Mouse (Mus musculus): ENCODE results near the gene Slc6a17. TPM values are rescaled to one million over a fixed set of nuclear protein-coding genes. Genes with fewer than 3 reads are reported as not detected.

Gene Slc6a17
- polyA plus RNA-seq, 1 experiment from 2014 or later, result 19.1 TPM

DNA sequence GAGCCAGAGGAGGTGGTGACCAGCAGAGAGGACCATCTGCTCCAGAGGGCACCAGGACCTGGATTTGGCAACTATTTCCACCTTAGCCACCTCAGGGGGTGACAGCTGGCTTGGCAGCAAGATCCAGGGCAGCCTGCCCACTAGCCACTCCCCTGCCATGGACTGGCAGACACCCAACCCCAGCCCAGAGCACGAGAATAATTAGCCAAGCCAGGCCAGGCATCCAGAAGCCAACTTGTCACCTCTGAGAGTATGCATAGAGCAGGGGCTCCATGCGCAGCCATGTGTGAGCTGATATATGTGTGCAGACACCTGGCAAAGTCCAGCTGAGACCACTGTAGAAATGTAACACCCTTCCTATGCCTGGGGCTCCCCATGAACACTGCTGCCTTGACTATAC lies 29.1 kb upstream of the Slc6a17 start:
- Histone ChIP-seq H3K4me2 (ENCODE audit: low read length) (no peak overlapping the region), H3K27ac (ENCODE audit: low read depth, low read length) (no peak overlapping the region), H3K4me3 (ENCODE audit: low read length) (no peak overlapping the region), H3K9me3 (ENCODE audit: control insufficient read depth, low read length) (no peaks in the 10 kb centered on the region), H3K4me1 (ENCODE audit: control insufficient read depth, insufficient read depth, low read depth, low read length) (peaks cover 6% of the 10 kb centered on the region; the same call in 1 of the 2 replicates), H3K36me3 (ENCODE audit: control insufficient read depth, insufficient read depth, low read length) (no peaks in the 10 kb centered on the region), H3K9ac (ENCODE audit: low read depth, low read length) (no peak overlapping the region), H3K27me3 (replicated peaks; ENCODE audit: control insufficient read depth, insufficient read depth, low read length) (no peaks in the 10 kb centered on the region)
- peak; percentile 84 for ATAC-seq
- WGBS, result 30% methylated on average over 2 of the region's 2 CpGs

DNA sequence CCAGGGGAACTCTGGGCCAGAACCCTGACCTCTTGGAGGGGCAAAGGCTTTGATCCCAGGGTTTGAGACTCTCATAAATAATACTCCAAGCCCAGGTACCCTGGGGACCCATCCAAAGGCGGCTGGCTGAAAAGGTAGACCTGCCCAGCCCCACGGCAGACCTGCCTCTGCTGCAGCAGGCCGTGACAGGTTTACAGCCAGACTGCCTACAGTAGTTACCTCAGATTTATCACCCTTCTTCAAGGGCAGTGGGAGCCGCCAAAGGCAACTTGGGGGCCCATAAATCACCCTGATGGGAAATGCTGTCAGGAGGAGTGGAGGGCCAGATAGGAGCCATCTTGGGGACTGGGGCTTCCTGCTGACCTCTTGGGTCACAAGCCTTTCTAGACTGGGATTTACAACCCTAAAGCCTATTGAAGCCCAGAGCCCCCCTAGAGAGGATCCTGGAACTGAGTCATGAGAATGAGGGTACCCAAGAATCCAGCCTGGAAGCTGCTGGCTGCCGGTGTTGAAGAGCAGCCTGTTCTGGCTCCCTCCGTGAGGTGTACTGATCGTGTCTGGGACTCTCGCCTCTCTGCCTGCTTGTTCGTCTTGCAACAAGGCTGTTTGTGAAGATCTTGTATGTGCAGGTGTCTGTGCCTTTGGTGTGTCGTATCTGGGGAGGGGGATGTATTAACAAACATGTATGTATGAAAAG lies 28.0 kb upstream of the Slc6a17 start:
- H3K27me3 ChIP-seq (replicated peaks; ENCODE audit: control insufficient read depth, insufficient read depth, low read length), result no peaks in the 10 kb centered on the region
- H3K4me1 ChIP-seq (ENCODE audit: control insufficient read depth, insufficient read depth, low read depth, low read length), result peaks cover 6% of the 10 kb centered on the region; the same call in 1 of the 2 replicates
- H3K36me3 ChIP-seq (ENCODE audit: control insufficient read depth, insufficient read depth, low read length), result no peaks in the 10 kb centered on the region
- no peak overlapping the region for H3K9ac ChIP-seq (ENCODE audit: low read depth, low read length)
- H3K9me3 ChIP-seq (ENCODE audit: control insufficient read depth, low read length), result no peaks in the 10 kb centered on the region
- H3K27ac ChIP-seq (ENCODE audit: low read depth, low read length), result 0 out of 2 replicates have a peak overlapping the region, but pooled peaks have one; percentile 12
- H3K4me3 ChIP-seq (ENCODE audit: low read length), result no peak overlapping the region
- no peak; the same call in 1 of the 2 replicates for ATAC-seq
- H3K4me2 ChIP-seq (ENCODE audit: low read length), result no peak overlapping the region
- 59% methylated on average over 10 of the region's 10 CpGs for WGBS

DNA sequence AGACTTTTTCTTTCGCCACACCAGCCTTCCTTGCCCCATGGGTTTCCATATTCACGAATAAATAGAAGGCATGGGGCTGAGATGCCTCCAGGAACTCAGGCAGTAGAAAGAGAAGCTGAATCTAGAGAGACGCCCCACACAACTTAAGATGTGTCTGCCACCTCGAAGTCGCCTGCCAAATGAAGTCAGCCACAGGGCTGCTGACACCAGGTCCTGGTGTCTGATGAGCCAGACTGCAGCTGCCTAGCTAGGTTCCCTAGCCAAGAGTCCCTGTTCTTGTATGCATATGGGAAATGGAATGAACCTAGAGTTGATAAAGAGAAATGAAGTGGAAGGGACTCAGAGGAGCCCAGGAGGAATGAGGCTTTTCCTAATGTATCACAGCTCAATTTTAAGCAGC lies 27.5 kb upstream of the Slc6a17 start:
- Histone ChIP-seq H3K9ac (ENCODE audit: low read depth, low read length) (no peak overlapping the region), H3K27me3 (replicated peaks; ENCODE audit: control insufficient read depth, insufficient read depth, low read length) (no peaks in the 10 kb centered on the region), H3K36me3 (ENCODE audit: control insufficient read depth, insufficient read depth, low read length) (no peaks in the 10 kb centered on the region), H3K4me1 (ENCODE audit: control insufficient read depth, insufficient read depth, low read depth, low read length) (peaks cover 6% of the 10 kb centered on the region; the same call in 1 of the 2 replicates), H3K27ac (ENCODE audit: low read depth, low read length) (0 out of 2 replicates have a peak overlapping the region, but pooled peaks have one; percentile 12), H3K4me3 (ENCODE audit: low read length) (no peak overlapping the region), H3K4me2 (ENCODE audit: low read length) (no peak overlapping the region), H3K9me3 (ENCODE audit: control insufficient read depth, low read length) (no peaks in the 10 kb centered on the region)
- ATAC-seq, result no peak
- 65% methylated on average over 5 of the region's 5 CpGs for WGBS

DNA sequence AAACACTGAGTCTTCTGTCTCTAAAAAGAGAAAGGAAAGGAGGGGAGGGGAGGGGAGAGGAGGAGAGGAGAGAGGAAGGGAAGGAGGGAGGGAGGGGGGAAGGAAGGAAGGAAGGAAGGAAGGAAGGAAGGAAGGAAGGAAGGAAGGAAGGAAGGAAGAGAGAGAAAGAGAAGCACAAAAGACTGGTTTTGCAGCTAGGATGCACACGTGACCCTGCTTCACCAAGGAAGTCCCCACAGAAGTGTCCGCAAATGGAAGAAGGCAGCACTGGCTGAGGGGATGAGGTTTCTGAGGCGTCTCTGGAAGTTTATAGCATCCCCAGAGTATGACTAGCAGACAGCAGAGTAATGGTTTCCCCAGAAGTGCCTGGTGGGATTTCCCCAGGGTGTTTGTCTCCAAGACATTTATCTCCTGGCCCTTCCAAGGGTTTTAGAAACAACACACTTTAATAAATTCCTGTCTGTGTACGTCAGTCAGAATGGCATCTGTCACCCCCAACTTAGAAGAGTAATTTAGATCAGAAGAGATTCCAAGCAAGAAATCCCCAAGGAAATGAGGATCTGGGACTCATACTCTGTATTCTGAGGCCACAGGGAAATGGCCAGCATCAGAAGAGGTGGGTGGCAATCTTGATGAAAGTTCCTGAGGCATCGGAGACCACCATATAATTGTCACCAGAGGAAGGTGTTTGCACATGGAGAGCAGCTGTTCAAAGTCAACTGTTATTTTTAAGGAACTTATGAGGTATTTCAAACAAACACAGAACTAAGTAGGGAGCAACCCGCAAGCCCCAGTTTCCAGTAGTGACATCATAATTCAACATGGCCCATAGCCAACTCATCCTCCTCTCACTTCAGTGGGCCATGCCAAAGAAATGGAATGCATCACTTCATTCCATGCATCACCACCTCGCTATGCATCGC lies 25.6 kb upstream of the Slc6a17 start:
- Histone ChIP-seq H3K9ac (ENCODE audit: low read depth, low read length) (no peak overlapping the region), H3K4me2 (ENCODE audit: low read length) (no peak overlapping the region), H3K27ac (ENCODE audit: low read depth, low read length) (no peak overlapping the region), H3K36me3 (ENCODE audit: control insufficient read depth, insufficient read depth, low read length) (no peaks in the 10 kb centered on the region), H3K27me3 (replicated peaks; ENCODE audit: control insufficient read depth, insufficient read depth, low read length) (no peaks in the 10 kb centered on the region), H3K9me3 (ENCODE audit: control insufficient read depth, low read length) (no peaks in the 10 kb centered on the region), H3K4me3 (ENCODE audit: low read length) (no peak overlapping the region), H3K4me1 (ENCODE audit: control insufficient read depth, insufficient read depth, low read depth, low read length) (peaks cover 6% of the 10 kb centered on the region; the same call in 1 of the 2 replicates)
- ATAC-seq, result no peak
- WGBS, result 79% methylated on average over 8 of the region's 8 CpGs

DNA sequence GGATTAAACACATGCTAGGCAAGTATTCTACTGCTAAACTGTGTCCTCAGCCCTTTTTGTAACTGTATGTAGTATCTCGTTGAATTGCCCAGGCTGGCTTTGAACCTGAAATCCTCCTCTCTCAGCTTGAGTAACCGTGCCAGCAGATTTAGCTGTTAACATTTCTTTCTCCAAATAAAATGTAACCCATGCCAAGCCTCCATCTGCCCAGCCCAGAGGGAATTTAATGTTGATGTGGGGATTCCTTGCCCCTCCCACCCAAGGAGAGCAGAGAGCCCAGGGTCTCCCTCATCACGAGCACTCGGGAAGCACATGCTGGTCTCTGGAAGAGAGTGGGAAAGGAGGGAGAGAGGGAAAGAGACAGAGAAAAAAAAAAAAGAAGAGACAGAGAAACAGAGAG lies 24.8 kb upstream of the Slc6a17 start:
- 61% methylated on average over 4 of the region's 4 CpGs for WGBS
- ATAC-seq, result no peak
- no peak overlapping the region for H3K9ac ChIP-seq (ENCODE audit: low read depth, low read length)
- H3K27ac ChIP-seq (ENCODE audit: low read depth, low read length), result no peak overlapping the region
- H3K27me3 ChIP-seq (replicated peaks; ENCODE audit: control insufficient read depth, insufficient read depth, low read length), result no peaks in the 10 kb centered on the region
- H3K36me3 ChIP-seq (ENCODE audit: control insufficient read depth, insufficient read depth, low read length), result no peaks in the 10 kb centered on the region
- peaks cover 6% of the 10 kb centered on the region; the same call in 1 of the 2 replicates for H3K4me1 ChIP-seq (ENCODE audit: control insufficient read depth, insufficient read depth, low read depth, low read length)
- H3K4me2 ChIP-seq (ENCODE audit: low read length), result no peak overlapping the region
- H3K4me3 ChIP-seq (ENCODE audit: low read length), result no peak overlapping the region
- no peaks in the 10 kb centered on the region for H3K9me3 ChIP-seq (ENCODE audit: control insufficient read depth, low read length)

DNA sequence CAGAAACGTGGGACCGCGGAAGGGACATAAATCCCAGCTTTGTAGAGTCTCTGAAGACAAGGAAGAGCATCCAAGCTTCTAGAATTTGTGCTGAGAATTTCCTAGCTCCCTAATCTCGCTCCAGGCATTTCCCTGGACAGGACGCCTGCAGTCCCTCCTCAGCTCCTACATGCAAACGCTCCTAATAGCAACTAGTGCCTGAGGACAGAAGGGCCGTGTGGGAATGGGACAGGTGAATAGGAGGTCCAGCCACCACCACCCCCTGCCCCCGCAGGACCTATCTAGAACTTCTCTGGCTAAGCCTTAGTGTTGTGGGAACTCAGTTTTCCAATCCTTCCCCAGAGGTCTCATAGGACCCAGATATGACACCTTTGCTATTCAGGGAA lies 19.7 kb upstream of the Slc6a17 start:
- ATAC-seq, result peak; percentile 35; the same call in 1 of the 2 replicates
- peak overlapping the region; percentile 78 for H3K27ac ChIP-seq (ENCODE audit: low read depth, low read length)
- no peaks in the 10 kb centered on the region for H3K9me3 ChIP-seq (ENCODE audit: control insufficient read depth, low read length)
- 19% methylated on average over 8 of the region's 8 CpGs for WGBS
- no peaks in the 10 kb centered on the region for H3K27me3 ChIP-seq (replicated peaks; ENCODE audit: control insufficient read depth, insufficient read depth, low read length)
- H3K4me3 ChIP-seq (ENCODE audit: low read length), result no peak overlapping the region
- peak overlapping the region; percentile 51 for H3K4me2 ChIP-seq (ENCODE audit: low read length)
- H3K36me3 ChIP-seq (ENCODE audit: control insufficient read depth, insufficient read depth, low read length), result no peaks in the 10 kb centered on the region
- peaks cover 8% of the 10 kb centered on the region; the same call in 1 of the 2 replicates for H3K4me1 ChIP-seq (ENCODE audit: control insufficient read depth, insufficient read depth, low read depth, low read length)
- peak overlapping the region; percentile 58; the same call in 1 of the 2 replicates for H3K9ac ChIP-seq (ENCODE audit: low read depth, low read length)

DNA sequence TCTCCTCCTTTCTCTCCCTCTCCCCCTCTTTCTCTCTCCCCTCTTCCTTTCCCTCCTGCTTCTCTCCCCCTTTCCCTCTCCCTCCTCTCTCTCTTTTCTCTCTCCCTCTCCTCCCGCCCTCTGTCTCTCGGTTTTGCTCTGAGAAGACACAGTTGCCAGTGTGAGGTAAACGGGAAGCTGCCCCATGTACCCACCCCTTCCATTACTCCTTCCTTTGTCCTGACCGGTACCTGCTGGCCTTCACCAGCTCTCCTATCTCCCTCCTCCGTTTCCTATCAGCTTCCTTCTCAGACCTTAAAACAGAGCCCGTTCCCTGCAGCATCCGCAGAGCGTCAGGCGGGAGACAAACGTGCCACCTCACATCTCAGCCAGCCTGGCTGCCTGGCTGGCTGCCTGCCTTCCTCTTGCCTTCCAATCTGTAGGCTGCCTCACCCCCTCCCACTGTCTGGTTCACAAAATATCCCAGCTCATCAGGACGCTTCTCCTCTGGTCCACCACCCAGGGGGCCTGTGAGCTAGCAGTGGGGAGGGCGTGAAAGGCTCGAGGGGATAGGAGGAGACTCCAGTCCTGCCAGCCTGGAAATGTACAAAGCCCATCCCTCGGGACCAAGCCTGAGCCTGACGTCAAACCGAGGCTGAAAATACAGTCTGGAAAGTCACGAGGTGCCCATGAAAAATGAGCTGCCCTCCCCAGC lies 19.1 kb upstream of the Slc6a17 start:
- peak overlapping the region; percentile 78 for H3K27ac ChIP-seq (ENCODE audit: low read depth, low read length)
- H3K4me3 ChIP-seq (ENCODE audit: low read length), result peak overlapping the region; percentile 15
- no peaks in the 10 kb centered on the region for H3K27me3 ChIP-seq (replicated peaks; ENCODE audit: control insufficient read depth, insufficient read depth, low read length)
- under 1% methylated on average over 17 of the region's 17 CpGs for WGBS
- H3K36me3 ChIP-seq (ENCODE audit: control insufficient read depth, insufficient read depth, low read length), result no peaks in the 10 kb centered on the region
- ATAC-seq, result peak; percentile 84
- H3K9me3 ChIP-seq (ENCODE audit: control insufficient read depth, low read length), result no peaks in the 10 kb centered on the region
- H3K9ac ChIP-seq (ENCODE audit: low read depth, low read length), result peak overlapping the region; percentile 58
- peaks cover 8% of the 10 kb centered on the region; the same call in 1 of the 2 replicates for H3K4me1 ChIP-seq (ENCODE audit: control insufficient read depth, insufficient read depth, low read depth, low read length)
- peak overlapping the region; percentile 51 for H3K4me2 ChIP-seq (ENCODE audit: low read length)

DNA sequence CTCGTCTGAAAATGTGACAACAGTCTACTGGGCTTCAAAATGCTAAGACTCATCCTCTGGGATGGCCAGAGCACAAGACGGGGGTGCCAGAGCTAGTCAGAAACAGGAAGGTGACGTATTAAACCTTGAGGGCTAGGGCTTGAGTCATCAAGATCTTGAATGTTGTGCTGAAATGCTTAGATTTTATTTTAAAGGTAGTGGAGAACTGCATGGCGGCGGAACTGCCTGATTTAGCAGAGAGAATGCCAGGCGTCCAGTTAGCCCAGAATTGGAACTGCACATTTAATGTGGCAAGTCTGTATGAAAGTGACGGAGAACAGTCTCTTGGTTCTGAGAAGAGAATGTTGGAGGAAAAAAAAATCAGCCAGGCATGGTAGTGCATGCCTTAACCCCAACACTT lies 17.1 kb upstream of the Slc6a17 start:
- Histone ChIP-seq H3K4me2 (ENCODE audit: low read length) (no peak overlapping the region), H3K4me3 (ENCODE audit: low read length) (no peak overlapping the region), H3K9me3 (ENCODE audit: control insufficient read depth, low read length) (no peaks in the 10 kb centered on the region), H3K4me1 (ENCODE audit: control insufficient read depth, insufficient read depth, low read depth, low read length) (peaks cover 8% of the 10 kb centered on the region; the same call in 1 of the 2 replicates), H3K27ac (ENCODE audit: low read depth, low read length) (no peak overlapping the region), H3K9ac (ENCODE audit: low read depth, low read length) (no peak overlapping the region), H3K27me3 (replicated peaks; ENCODE audit: control insufficient read depth, insufficient read depth, low read length) (no peaks in the 10 kb centered on the region), H3K36me3 (ENCODE audit: control insufficient read depth, insufficient read depth, low read length) (no peaks in the 10 kb centered on the region)
- no peak for ATAC-seq
- 86% methylated on average over 7 of the region's 7 CpGs for WGBS

Data from hindbrain, embryonic 16.5 days (tissue).